Comparison of ENCODE assay signal across 27 mouse cellular contexts in genomic region chr12:85415876-85416275, GRCm38 (mm10).
"Had no signal": no experiment of that assay in that cellular context is flagged by ENCODE, and none has a peak within 500 bp of the region (broad histone marks: within the 10 kb centered on the region; RNA-seq: fewer than 3 reads in every experiment).

No protein-coding gene starts in this region.

- ATAC-seq: hindbrain, postnatal 0 days; intestine, embryonic 16.5 days had no signal

- H3K9me3 ChIP-seq: heart, embryonic 15.5 days; hindbrain, embryonic 13.5 days; hindbrain, embryonic 15.5 days; kidney, embryonic 15.5 days; liver, embryonic 13.5 days; liver, embryonic 15.5 days had no signal

- H3K27ac ChIP-seq: heart, embryonic 13.5 days; heart, embryonic 15.5 days; hindbrain, embryonic 13.5 days; hindbrain, embryonic 15.5 days; hindbrain, postnatal 0 days; kidney, embryonic 15.5 days; kidney, postnatal 0 days; limb, embryonic 12.5 days; liver, embryonic 13.5 days; liver, embryonic 15.5 days had no signal

- H3K27me3 ChIP-seq: heart, embryonic 13.5 days; heart, embryonic 15.5 days; hindbrain, embryonic 13.5 days; hindbrain, embryonic 15.5 days; kidney, embryonic 15.5 days; limb, embryonic 12.5 days; liver, embryonic 13.5 days; liver, embryonic 15.5 days had no signal

- DNase-seq: gastrocnemius, postnatal 10 days; gastrocnemius, postnatal 25 days; heart, adult 18-20 months; heart, postnatal 14 days; heart, postnatal 36 days; kidney, adult 11 months; kidney, adult 2 months; kidney, adult 9 months; kidney, postnatal 14 days; kidney, postnatal 36 days; layer of hippocampus, adult 9-11 months; layer of hippocampus, postnatal 36 days; left cerebral cortex, postnatal 4 days; liver; liver, embryonic 13.5 days had no signal

- H3K9ac ChIP-seq: heart, embryonic 13.5 days; heart, embryonic 15.5 days; hindbrain, embryonic 13.5 days; hindbrain, embryonic 15.5 days; kidney, embryonic 15.5 days; limb, embryonic 12.5 days; liver, embryonic 13.5 days; liver, embryonic 15.5 days had no signal

- H3K4me3 ChIP-seq: heart, embryonic 13.5 days; heart, embryonic 15.5 days; hindbrain, embryonic 13.5 days; hindbrain, embryonic 15.5 days; kidney, embryonic 15.5 days; limb, embryonic 12.5 days; liver, embryonic 13.5 days; liver, embryonic 15.5 days had no signal

- H3K36me3 ChIP-seq: heart, embryonic 13.5 days; heart, embryonic 15.5 days; hindbrain, embryonic 13.5 days; hindbrain, embryonic 15.5 days; kidney, embryonic 15.5 days; limb, embryonic 12.5 days; liver, embryonic 13.5 days; liver, embryonic 15.5 days had no signal

- H3K4me2 ChIP-seq: heart, embryonic 11.5 days; heart, embryonic 13.5 days; heart, embryonic 15.5 days; hindbrain, embryonic 13.5 days; hindbrain, embryonic 15.5 days; kidney, embryonic 15.5 days; limb, embryonic 12.5 days; liver, embryonic 11.5 days; liver, embryonic 13.5 days; liver, embryonic 15.5 days had no signal

- H3K4me1 ChIP-seq: heart, embryonic 15.5 days; hindbrain, embryonic 13.5 days; hindbrain, embryonic 15.5 days; kidney, embryonic 15.5 days; limb, embryonic 12.5 days; liver, embryonic 13.5 days; liver, embryonic 15.5 days had no signal
